Mouse (Mus musculus) CD8-positive naive resting alpha-beta T cell, adult 57 days (primary cell): ENCODE data around the gene Otud6a. TPM values are rescaled to one million over a fixed set of nuclear protein-coding genes. Genes with fewer than 3 reads are reported as not detected.

Source experiments
- total RNA-seq: library from RNA; stranded (reverse); gene quantifications from one replicate; pipeline ENCODE4 v1.2.4, GENCODE M21; 2023

The Otud6a gene
- total RNA-seq, result not detected

GRCm38 (mm10) chrX:100428693-100429092, at the start of gene Otud6a:
TSS of gene Otud6a (plus strand) at chrX:100429013.

GRCm38 (mm10) chrX:100442617-100443016, 13.8 kb downstream of the Otud6a start, which contains the start of gene Awat2:
TSS of gene Awat2 (minus strand) at chrX:100442717.

Other genes starting within 250 kb of the Otud6a start
- 0.24 TPM for gene Awat2, start 13.7 kb downstream of the Otud6a start, total RNA-seq
- 63.4 TPM for gene Igbp1, start 65.3 kb downstream of the Otud6a start, total RNA-seq
- gene Dgat2l6, start 95.8 kb downstream of the Otud6a start, total RNA-seq, result not detected
- not detected for gene Awat1, start 143.2 kb downstream of the Otud6a start, total RNA-seq
- gene P2ry4, start 165.9 kb downstream of the Otud6a start, total RNA-seq, result not detected
- not detected for gene Arr3, start 176.5 kb downstream of the Otud6a start, total RNA-seq
- gene Kif4, start 196.7 kb downstream of the Otud6a start, total RNA-seq, result 0.31 TPM
- gene Pdzd11, start 197.6 kb downstream of the Otud6a start, total RNA-seq, result 19.0 TPM